Mouse (Mus musculus): ENCODE data around the gene Dpf3. TPM values are rescaled to one million over a fixed set of nuclear protein-coding genes. Genes with fewer than 3 reads are reported as not detected.

Gene Dpf3
- polyA plus RNA-seq, 1 experiment from 2014 or later = 23.5 TPM

- no peak overlapping the region for H3K9ac ChIP-seq (ENCODE audit: low read depth, low read length)
- no peaks in the 10 kb centered on the region for H3K4me1 ChIP-seq (replicated peaks; ENCODE audit: control insufficient read depth, insufficient read depth, low read length)
- DNase-seq (ENCODE audit: low spot score) (no peak), ATAC-seq (ENCODE audit: low FRiP score) (no peak)
- no peaks in the 10 kb centered on the region for H3K27me3 ChIP-seq (ENCODE audit: control insufficient read depth, insufficient read depth, low read length)
- no peak overlapping the region for H3K27ac ChIP-seq (ENCODE audit: low read depth, low read length)
- H3K4me2 ChIP-seq (replicated peaks; ENCODE audit: low read depth, low read length) = no peak overlapping the region
- no peaks in the 10 kb centered on the region for H3K36me3 ChIP-seq (ENCODE audit: control insufficient read depth, insufficient read depth, low read length)
- H3K4me3 ChIP-seq (ENCODE audit: low read depth, low read length) = no peak overlapping the region
- H3K9me3 ChIP-seq (ENCODE audit: control insufficient read depth, low read length) = no peaks in the 10 kb centered on the region
Measured at GRCm38 (mm10) chr12:83240571-83240970, 246.9 kb downstream of the Dpf3 start.

- H3K9me3 ChIP-seq (ENCODE audit: control insufficient read depth, low read length) = no peaks in the 10 kb centered on the region
- no peaks in the 10 kb centered on the region for H3K36me3 ChIP-seq (ENCODE audit: control insufficient read depth, insufficient read depth, low read length)
- H3K9ac ChIP-seq (ENCODE audit: low read depth, low read length) = no peak overlapping the region
- WGBS = 93% methylated on average over 6 of the region's 6 CpGs
- H3K4me3 ChIP-seq (ENCODE audit: low read depth, low read length) = no peak overlapping the region
- 0 out of 2 replicates have a peak, but pooled peaks cover 3% of the 10 kb centered on the region for H3K4me1 ChIP-seq (replicated peaks; ENCODE audit: control insufficient read depth, insufficient read depth, low read length)
- no peaks in the 10 kb centered on the region for H3K27me3 ChIP-seq (ENCODE audit: control insufficient read depth, insufficient read depth, low read length)
- DNase-seq (ENCODE audit: low spot score) (no peak), ATAC-seq (ENCODE audit: low FRiP score) (no peak)
- no peak overlapping the region for H3K4me2 ChIP-seq (replicated peaks; ENCODE audit: low read depth, low read length)
- no peak overlapping the region for H3K27ac ChIP-seq (ENCODE audit: low read depth, low read length)
Measured at GRCm38 (mm10) chr12:83235781-83236180, 251.7 kb downstream of the Dpf3 start.

GRCm38 (mm10) chr12:83234981-83235380, 252.5 kb downstream of the Dpf3 start:
- Histone ChIP-seq H3K4me2 (replicated peaks; ENCODE audit: low read depth, low read length) (no peak overlapping the region), H3K4me1 (replicated peaks; ENCODE audit: control insufficient read depth, insufficient read depth, low read length) (0 out of 2 replicates have a peak, but pooled peaks cover 3% of the 10 kb centered on the region), H3K9ac (ENCODE audit: low read depth, low read length) (no peak overlapping the region), H3K27ac (ENCODE audit: low read depth, low read length) (no peak overlapping the region), H3K36me3 (ENCODE audit: control insufficient read depth, insufficient read depth, low read length) (no peaks in the 10 kb centered on the region), H3K9me3 (ENCODE audit: control insufficient read depth, low read length) (no peaks in the 10 kb centered on the region), H3K27me3 (ENCODE audit: control insufficient read depth, insufficient read depth, low read length) (no peaks in the 10 kb centered on the region), H3K4me3 (ENCODE audit: low read depth, low read length) (no peak overlapping the region)
- no peak for ATAC-seq (ENCODE audit: low FRiP score)
- WGBS = 69% methylated on average over 2 of the region's 2 CpGs
- DNase-seq (ENCODE audit: low spot score) = no peak

GRCm38 (mm10) chr12:83233651-83234050, 253.9 kb downstream of the Dpf3 start:
- no peak overlapping the region for H3K4me2 ChIP-seq (replicated peaks; ENCODE audit: low read depth, low read length)
- H3K4me1 ChIP-seq (replicated peaks; ENCODE audit: control insufficient read depth, insufficient read depth, low read length) = 0 out of 2 replicates have a peak, but pooled peaks cover 3% of the 10 kb centered on the region
- H3K9me3 ChIP-seq (ENCODE audit: control insufficient read depth, low read length) = no peaks in the 10 kb centered on the region
- H3K27ac ChIP-seq (ENCODE audit: low read depth, low read length) = no peak overlapping the region
- no peak overlapping the region for H3K9ac ChIP-seq (ENCODE audit: low read depth, low read length)
- H3K27me3 ChIP-seq (ENCODE audit: control insufficient read depth, insufficient read depth, low read length) = no peaks in the 10 kb centered on the region
- no peaks in the 10 kb centered on the region for H3K36me3 ChIP-seq (ENCODE audit: control insufficient read depth, insufficient read depth, low read length)
- no peak for DNase-seq (ENCODE audit: low spot score)
- ATAC-seq (ENCODE audit: low FRiP score) = no peak
- H3K4me3 ChIP-seq (ENCODE audit: low read depth, low read length) = no peak overlapping the region
- 41% methylated on average over 7 of the region's 7 CpGs for WGBS

- no peaks in the 10 kb centered on the region for H3K27me3 ChIP-seq (ENCODE audit: control insufficient read depth, insufficient read depth, low read length)
- 62% methylated on average over 5 of the region's 5 CpGs for WGBS
- no peaks in the 10 kb centered on the region for H3K9me3 ChIP-seq (ENCODE audit: control insufficient read depth, low read length)
- no peak overlapping the region for H3K27ac ChIP-seq (ENCODE audit: low read depth, low read length)
- H3K36me3 ChIP-seq (ENCODE audit: control insufficient read depth, insufficient read depth, low read length) = no peaks in the 10 kb centered on the region
- ATAC-seq (ENCODE audit: low FRiP score) = no peak
- H3K9ac ChIP-seq (ENCODE audit: low read depth, low read length) = no peak overlapping the region
- H3K4me1 ChIP-seq (replicated peaks; ENCODE audit: control insufficient read depth, insufficient read depth, low read length) = 0 out of 2 replicates have a peak, but pooled peaks cover 3% of the 10 kb centered on the region
- H3K4me3 ChIP-seq (ENCODE audit: low read depth, low read length) = no peak overlapping the region
- H3K4me2 ChIP-seq (replicated peaks; ENCODE audit: low read depth, low read length) = no peak overlapping the region
- DNase-seq (ENCODE audit: low spot score) = no peak
Measured at GRCm38 (mm10) chr12:83232916-83233315, 254.6 kb downstream of the Dpf3 start.

- Histone ChIP-seq H3K27ac (ENCODE audit: low read depth, low read length) (no peak overlapping the region), H3K4me2 (replicated peaks; ENCODE audit: low read depth, low read length) (no peak overlapping the region), H3K4me3 (ENCODE audit: low read depth, low read length) (no peak overlapping the region), H3K36me3 (ENCODE audit: control insufficient read depth, insufficient read depth, low read length) (no peaks in the 10 kb centered on the region), H3K27me3 (ENCODE audit: control insufficient read depth, insufficient read depth, low read length) (no peaks in the 10 kb centered on the region), H3K9ac (ENCODE audit: low read depth, low read length) (no peak overlapping the region), H3K9me3 (ENCODE audit: control insufficient read depth, low read length) (no peaks in the 10 kb centered on the region), H3K4me1 (replicated peaks; ENCODE audit: control insufficient read depth, insufficient read depth, low read length) (0 out of 2 replicates have a peak, but pooled peaks cover 3% of the 10 kb centered on the region)
- no peak for DNase-seq (ENCODE audit: low spot score)
- no peak for ATAC-seq (ENCODE audit: low FRiP score)
- 87% methylated on average over 4 of the region's 4 CpGs for WGBS
Measured at GRCm38 (mm10) chr12:83231258-83231657, 256.3 kb downstream of the Dpf3 start.

GRCm38 (mm10) chr12:83229683-83230082, 257.8 kb downstream of the Dpf3 start:
- Histone ChIP-seq H3K9me3 (ENCODE audit: control insufficient read depth, low read length) (no peaks in the 10 kb centered on the region), H3K27me3 (ENCODE audit: control insufficient read depth, insufficient read depth, low read length) (no peaks in the 10 kb centered on the region), H3K4me1 (replicated peaks; ENCODE audit: control insufficient read depth, insufficient read depth, low read length) (0 out of 2 replicates have a peak, but pooled peaks cover 3% of the 10 kb centered on the region), H3K4me3 (ENCODE audit: low read depth, low read length) (no peak overlapping the region), H3K27ac (ENCODE audit: low read depth, low read length) (no peak overlapping the region), H3K9ac (ENCODE audit: low read depth, low read length) (no peak overlapping the region), H3K36me3 (ENCODE audit: control insufficient read depth, insufficient read depth, low read length) (no peaks in the 10 kb centered on the region), H3K4me2 (replicated peaks; ENCODE audit: low read depth, low read length) (no peak overlapping the region)
- WGBS = 87% methylated on average over 6 of the region's 6 CpGs
- no peak for DNase-seq (ENCODE audit: low spot score)
- no peak for ATAC-seq (ENCODE audit: low FRiP score)

GRCm38 (mm10) chr12:83227014-83227413, 260.5 kb downstream of the Dpf3 start:
- no peak overlapping the region for H3K9ac ChIP-seq (ENCODE audit: low read depth, low read length)
- no peak overlapping the region for H3K4me2 ChIP-seq (replicated peaks; ENCODE audit: low read depth, low read length)
- ATAC-seq (ENCODE audit: low FRiP score) (no peak), DNase-seq (ENCODE audit: low spot score) (no peak)
- H3K9me3 ChIP-seq (ENCODE audit: control insufficient read depth, low read length) = no peaks in the 10 kb centered on the region
- no peak overlapping the region for H3K27ac ChIP-seq (ENCODE audit: low read depth, low read length)
- no peaks in the 10 kb centered on the region for H3K36me3 ChIP-seq (ENCODE audit: control insufficient read depth, insufficient read depth, low read length)
- H3K27me3 ChIP-seq (ENCODE audit: control insufficient read depth, insufficient read depth, low read length) = no peaks in the 10 kb centered on the region
- 11% methylated on average over 4 of the region's 4 CpGs for WGBS
- no peaks in the 10 kb centered on the region for H3K4me1 ChIP-seq (replicated peaks; ENCODE audit: control insufficient read depth, insufficient read depth, low read length)
- H3K4me3 ChIP-seq (ENCODE audit: low read depth, low read length) = no peak overlapping the region

- Histone ChIP-seq H3K27ac (ENCODE audit: low read depth, low read length) (no peak overlapping the region), H3K4me1 (replicated peaks; ENCODE audit: control insufficient read depth, insufficient read depth, low read length) (no peaks in the 10 kb centered on the region), H3K4me3 (ENCODE audit: low read depth, low read length) (no peak overlapping the region), H3K36me3 (ENCODE audit: control insufficient read depth, insufficient read depth, low read length) (no peaks in the 10 kb centered on the region), H3K27me3 (ENCODE audit: control insufficient read depth, insufficient read depth, low read length) (no peaks in the 10 kb centered on the region), H3K9me3 (ENCODE audit: control insufficient read depth, low read length) (no peaks in the 10 kb centered on the region), H3K4me2 (replicated peaks; ENCODE audit: low read depth, low read length) (no peak overlapping the region), H3K9ac (ENCODE audit: low read depth, low read length) (no peak overlapping the region)
- ATAC-seq (ENCODE audit: low FRiP score) (no peak), DNase-seq (ENCODE audit: low spot score) (no peak)
- 84% methylated on average over 7 of the region's 7 CpGs for WGBS
Measured at GRCm38 (mm10) chr12:83220964-83221363, 266.6 kb downstream of the Dpf3 start.

Data from hindbrain, embryonic 11.5 days (tissue).